Mouse (Mus musculus) forebrain, embryonic 11.5 days (tissue): Measurements from ENCODE around the gene Tas2r102. TPM values are rescaled to one million over a fixed set of nuclear protein-coding genes. Genes with fewer than 3 reads are reported as not detected.

Experiments
- ATAC-seq: fragments of 200-750 bp; cut with Nextera tagmentation; replicated peaks from 2 replicates; pipeline ENCODE4 v1.8.0; 2017; ENCODE audit warnings: moderate TSS enrichment; ENCODE audit not compliant: low FRiP score
- DNase-seq: peaks from one replicate; pipeline ENCODE4 v3.0.0-alpha.2; 2017; ENCODE audit warnings: low spot score
- H3K27ac ChIP-seq: fragments of 300-500 bp; sonication (generic); 2 replicates; pipeline ENCODE4 v1.5.1; 2014; ENCODE audit warnings: low read depth, low read length
- H3K27me3 ChIP-seq: fragments of 300-500 bp; sonication (generic); 2 replicates; pipeline ENCODE4 v1.6.1; 2014; ENCODE audit warnings: mild to moderate bottlenecking, low read length, mixed read lengths; ENCODE audit not compliant: control insufficient read depth, insufficient read depth
- H3K36me3 ChIP-seq: fragments of 300-500 bp; sonication (generic); 2 replicates; pipeline ENCODE4 v1.6.1; 2014; ENCODE audit warnings: mild to moderate bottlenecking, low read length, moderate library complexity, mixed read lengths; ENCODE audit not compliant: control insufficient read depth, insufficient read depth
- H3K4me1 ChIP-seq: fragments of 300-500 bp; sonication (generic); replicated peaks from 2 replicates; pipeline ENCODE4 v1.6.1; 2014; ENCODE audit warnings: low read length, mixed read lengths; ENCODE audit not compliant: control insufficient read depth, insufficient read depth
- H3K4me2 ChIP-seq: fragments of 300-500 bp; sonication (generic); 2 replicates; pipeline ENCODE4 v1.6.1; 2014; ENCODE audit warnings: low read depth, mild to moderate bottlenecking, low read length, moderate library complexity, mixed read lengths; ENCODE audit not compliant: severe bottlenecking
- H3K4me3 ChIP-seq: fragments of 300-500 bp; sonication (generic); 2 replicates; pipeline ENCODE4 v1.5.1; 2014; ENCODE audit warnings: low read depth, low read length
- H3K9ac ChIP-seq: fragments of 300-500 bp; sonication (generic); 2 replicates; pipeline ENCODE4 v1.6.1; 2014; ENCODE audit warnings: low read length
- H3K9me3 ChIP-seq: fragments of 300-500 bp; sonication (generic); 2 replicates; pipeline ENCODE4 v1.6.1; 2016; ENCODE audit warnings: low read length, mixed read lengths; ENCODE audit not compliant: control insufficient read depth
- WGBS: fragments of 180-500 bp; shearing (Covaris S2); extraction: QIAGEN DNeasy Blood & Tissue Kit; methylation state at CpG from one replicate; pipeline ENCODE4 v1.1.7; 2014; 5-methylcytosine and 5-hydroxymethylcytosine counted together
- polyA plus RNA-seq: library from polyadenylated mRNA; unstranded; fragments of >200 nt; fragmentation: Nextera tagmentation; extraction: Ambion mirVana; gene quantifications from 2 replicates; pipeline ENCODE4 v1.2.1, GENCODE M21; 2014

Tas2r102 gene
- not detected in 2 replicates for polyA plus RNA-seq

DNA sequence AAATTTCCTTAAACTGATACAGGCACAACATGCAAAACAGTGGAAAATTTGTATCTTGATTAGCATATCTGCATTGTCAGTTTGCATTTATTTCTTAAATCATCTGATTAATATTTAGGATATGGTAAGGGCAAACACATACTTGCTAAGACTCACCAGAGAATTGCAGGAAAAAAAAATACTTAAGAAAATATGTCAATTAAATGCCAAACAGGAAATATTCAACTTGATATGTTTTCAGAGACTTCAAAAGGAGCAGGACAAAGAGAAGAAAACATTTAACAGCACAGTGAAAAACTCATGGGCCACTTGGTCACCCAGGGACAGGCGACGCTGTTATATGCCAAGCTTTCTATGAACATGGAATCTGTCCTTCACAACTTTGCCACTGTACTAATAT, at the start of gene Tas2r102:
TSS of gene Tas2r102 (plus strand) at position 301 of the 400 bp plus-strand sequence.
- no peaks in the 10 kb centered on the region for H3K4me1 ChIP-seq
- no peak for ATAC-seq
- 95% methylated on average over 2 of the region's 2 CpGs for WGBS
- no peaks in the 10 kb centered on the region for H3K36me3 ChIP-seq
- H3K4me3 ChIP-seq: no peak within 1 kb of the TSS
- no peak within 1 kb of the TSS for H3K9ac ChIP-seq
- H3K27ac ChIP-seq: no peak within 1 kb of the TSS
- H3K9me3 ChIP-seq: no peaks in the 10 kb centered on the region
- DNase-seq: no peak
- no peaks in the 10 kb centered on the region for H3K27me3 ChIP-seq
- H3K4me2 ChIP-seq: no peak within 1 kb of the TSS

DNA sequence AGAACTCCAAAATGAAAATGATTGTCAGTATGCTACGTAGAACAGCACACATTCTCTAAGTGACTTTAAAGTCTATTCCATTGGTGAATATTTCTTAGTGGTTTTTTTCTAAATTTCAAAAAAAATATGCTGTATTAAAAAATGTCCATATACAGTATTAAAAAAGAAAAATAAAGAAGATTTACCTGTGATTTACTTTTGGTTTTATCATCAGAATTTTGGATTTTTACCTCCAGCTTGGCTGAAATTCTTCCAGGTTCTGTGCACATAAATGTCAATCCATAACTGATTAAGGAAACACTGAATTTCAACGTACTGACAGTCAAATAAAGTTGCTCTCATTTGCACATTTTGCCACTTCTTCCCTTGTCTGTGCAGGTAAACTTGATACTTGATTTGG, 24.0 kb upstream of the Tas2r102 start, which contains the start of gene Tas2r115:
TSS of gene Tas2r115 (minus strand) at position 101 of the 400 bp plus-strand sequence.
- Histone ChIP-seq H3K4me1 (no peaks in the 10 kb centered on the region), H3K27ac (no peak within 1 kb of the TSS), H3K9me3 (no peaks in the 10 kb centered on the region), H3K9ac (no peak within 1 kb of the TSS), H3K4me3 (no peak within 1 kb of the TSS), H3K4me2 (no peak within 1 kb of the TSS), H3K36me3 (no peaks in the 10 kb centered on the region), H3K27me3 (no peaks in the 10 kb centered on the region)
- WGBS: 78% methylated on average over 2 of the region's 2 CpGs
- ATAC-seq (no peak), DNase-seq (no peak)

DNA sequence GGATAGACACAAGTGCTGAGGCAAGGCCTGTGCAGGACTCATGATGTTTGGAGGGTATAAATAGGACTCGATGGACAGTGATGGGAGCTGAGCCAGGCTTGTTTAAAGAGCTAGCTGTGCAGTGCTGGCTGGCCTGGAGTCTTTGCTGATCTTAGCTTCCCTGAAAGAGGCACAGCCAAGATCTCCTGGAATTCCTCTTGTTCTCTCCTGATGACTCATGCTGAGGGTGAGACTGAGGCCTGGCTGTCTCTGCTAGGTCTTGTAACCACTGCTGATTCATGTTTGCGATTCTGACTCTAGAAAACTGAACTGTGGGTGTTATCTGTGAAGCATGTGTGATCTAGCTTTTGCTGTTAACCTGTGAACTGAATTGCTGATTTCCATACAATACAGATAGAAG, 11.7 kb upstream of the Tas2r102 start:
- Histone ChIP-seq H3K9me3 (no peaks in the 10 kb centered on the region), H3K4me1 (no peaks in the 10 kb centered on the region), H3K4me3 (no peak overlapping the region), H3K27ac (no peak overlapping the region), H3K36me3 (no peaks in the 10 kb centered on the region), H3K4me2 (no peak overlapping the region), H3K27me3 (no peaks in the 10 kb centered on the region), H3K9ac (no peak overlapping the region)
- DNase-seq (no peak), ATAC-seq (no peak)
- WGBS: 94% methylated on average over 2 of the region's 2 CpGs

DNA sequence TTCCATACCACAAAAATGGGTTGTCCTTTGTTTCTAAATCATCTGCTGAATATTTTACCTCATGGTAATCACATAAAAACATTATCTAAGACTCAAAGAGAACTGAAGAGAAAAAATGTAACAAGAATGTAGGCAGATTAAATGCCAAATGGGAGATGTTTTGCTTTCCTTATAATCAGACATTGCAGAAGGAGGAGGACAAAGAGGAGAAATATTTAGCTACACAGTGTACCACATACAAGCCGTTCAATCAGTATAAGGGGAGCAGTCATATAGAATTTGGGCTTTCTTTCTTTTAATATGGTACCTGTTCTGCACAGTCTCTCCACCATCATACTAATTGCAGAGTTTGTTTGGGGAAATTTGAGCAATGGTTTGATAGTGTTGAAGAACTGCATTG, 7.5 kb upstream of the Tas2r102 start, which contains the start of gene Tas2r124:
TSS of gene Tas2r124 (plus strand) at position 301 of the 400 bp plus-strand sequence.
- ATAC-seq: no peak
- Histone ChIP-seq H3K4me2 (no peak within 1 kb of the TSS), H3K27ac (no peak within 1 kb of the TSS), H3K9ac (no peak within 1 kb of the TSS), H3K27me3 (no peaks in the 10 kb centered on the region), H3K9me3 (no peaks in the 10 kb centered on the region), H3K4me3 (no peak within 1 kb of the TSS), H3K36me3 (no peaks in the 10 kb centered on the region), H3K4me1 (no peaks in the 10 kb centered on the region)
- WGBS: 89% methylated on average over 1 of the region's 1 CpGs
- no peak for DNase-seq

DNA sequence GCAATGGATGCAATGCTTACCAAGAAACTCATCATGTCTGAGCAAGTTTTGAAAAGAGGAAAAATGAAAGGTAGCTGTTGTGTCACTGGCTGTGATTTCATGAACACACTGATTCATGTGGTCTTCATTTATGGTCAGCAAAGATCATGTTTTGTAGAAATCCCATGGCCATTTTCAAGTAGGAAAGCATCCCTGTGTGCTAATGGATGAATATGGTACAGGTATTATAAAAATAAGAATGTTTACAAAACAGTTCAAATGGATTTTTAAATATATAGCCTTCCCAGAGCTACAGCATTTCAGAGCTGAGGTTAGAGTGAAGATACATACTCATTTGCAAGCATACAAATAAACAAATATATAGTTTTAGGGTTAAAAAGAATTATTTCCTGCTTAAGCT, 16.1 kb downstream of the Tas2r102 start, which contains the start of gene Tas2r136:
TSS of gene Tas2r136 (minus strand) at position 101 of the 400 bp plus-strand sequence.
- ATAC-seq: no peak
- H3K9ac ChIP-seq: no peak within 1 kb of the TSS
- no peak within 1 kb of the TSS for H3K4me2 ChIP-seq
- DNase-seq: no peak
- H3K27me3 ChIP-seq: no peaks in the 10 kb centered on the region
- H3K4me3 ChIP-seq: no peak within 1 kb of the TSS
- H3K27ac ChIP-seq: no peak within 1 kb of the TSS
- no peaks in the 10 kb centered on the region for H3K9me3 ChIP-seq
- no peaks in the 10 kb centered on the region for H3K36me3 ChIP-seq
- no peaks in the 10 kb centered on the region for H3K4me1 ChIP-seq

DNA sequence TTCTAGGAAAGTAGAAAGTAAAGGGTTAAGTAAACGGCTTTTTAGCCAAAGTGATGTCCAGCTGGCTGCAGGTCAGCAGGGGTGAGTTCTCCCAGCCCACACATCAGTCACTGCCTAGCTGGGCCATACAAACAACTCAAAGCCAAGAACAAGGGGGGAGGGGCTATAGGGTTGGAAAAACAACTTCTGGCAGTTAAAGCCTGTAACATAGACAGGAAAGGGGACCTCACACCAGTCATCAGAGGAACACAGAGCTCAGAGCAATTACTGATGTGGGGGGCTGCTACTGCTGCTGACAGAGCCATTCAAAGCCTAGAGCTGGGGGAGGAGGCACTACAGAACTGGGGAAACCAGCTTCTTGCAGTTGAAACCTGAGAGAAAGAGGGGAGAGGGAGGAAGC, 33.5 kb downstream of the Tas2r102 start:
- no peak overlapping the region for H3K27ac ChIP-seq
- H3K4me3 ChIP-seq: no peak overlapping the region
- peaks cover 4% of the 10 kb centered on the region; the same call in 1 of the 2 replicates for H3K9me3 ChIP-seq
- no peaks in the 10 kb centered on the region for H3K36me3 ChIP-seq
- no peaks in the 10 kb centered on the region for H3K4me1 ChIP-seq
- DNase-seq (no peak), ATAC-seq (no peak)
- H3K27me3 ChIP-seq: no peaks in the 10 kb centered on the region
- no peak overlapping the region for H3K4me2 ChIP-seq
- WGBS: 34% methylated on average over 1 of the region's 1 CpGs
- no peak overlapping the region for H3K9ac ChIP-seq

GRCm38 (mm10) chr6:132802518-132802917, 40.6 kb downstream of the Tas2r102 start, which contains the start of gene Tas2r117:
Tas2r117 (plus strand) TSS chr6:132802818.
- 87% methylated on average over 1 of the region's 1 CpGs for WGBS

More at GRCm38 (mm10) chr6:132802518-132802917, 40.6 kb downstream of the Tas2r102 start, which contains the start of gene Tas2r117:
- H3K9me3 ChIP-seq: no peaks in the 10 kb centered on the region
- no peaks in the 10 kb centered on the region for H3K4me1 ChIP-seq
- no peak within 1 kb of the TSS for H3K27ac ChIP-seq
- DNase-seq (no peak), ATAC-seq (no peak)
- no peak within 1 kb of the TSS for H3K9ac ChIP-seq
- no peak within 1 kb of the TSS for H3K4me2 ChIP-seq
- no peaks in the 10 kb centered on the region for H3K36me3 ChIP-seq
- no peak within 1 kb of the TSS for H3K4me3 ChIP-seq
- no peaks in the 10 kb centered on the region for H3K27me3 ChIP-seq

Other genes starting within 250 kb of the Tas2r102 start
- gene Prh1, start 192.3 kb upstream of the Tas2r102 start, polyA plus RNA-seq: not detected in 2 replicates
- gene Prp2, start 166.2 kb upstream of the Tas2r102 start, polyA plus RNA-seq: not detected in 2 replicates
- gene A630073D07Rik, start 110.6 kb upstream of the Tas2r102 start, polyA plus RNA-seq: not detected in 2 replicates
- not detected in 2 replicates for gene Tas2r120, start 105.2 kb upstream of the Tas2r102 start, polyA plus RNA-seq
- gene Tas2r121, start 61.1 kb upstream of the Tas2r102 start, polyA plus RNA-seq: not detected in 2 replicates
- gene Tas2r122, start 50.2 kb upstream of the Tas2r102 start, polyA plus RNA-seq: not detected in 2 replicates
- gene Tas2r115, start 24.1 kb upstream of the Tas2r102 start, polyA plus RNA-seq: not detected in 2 replicates
- not detected in 2 replicates for gene Tas2r124, start 7.4 kb upstream of the Tas2r102 start, polyA plus RNA-seq
- not detected in 2 replicates for gene Tas2r136, start 16.0 kb downstream of the Tas2r102 start, polyA plus RNA-seq
- not detected in 2 replicates for gene Tas2r117, start 40.7 kb downstream of the Tas2r102 start, polyA plus RNA-seq
- gene Tas2r123, start 85.0 kb downstream of the Tas2r102 start, polyA plus RNA-seq: not detected in 2 replicates
- not detected in 2 replicates for gene Tas2r116, start 93.3 kb downstream of the Tas2r102 start, polyA plus RNA-seq
- not detected in 2 replicates for gene Tas2r110, start 105.9 kb downstream of the Tas2r102 start, polyA plus RNA-seq
- not detected in 2 replicates for gene Tas2r113, start 130.9 kb downstream of the Tas2r102 start, polyA plus RNA-seq
- not detected in 2 replicates for gene Tas2r125, start 147.5 kb downstream of the Tas2r102 start, polyA plus RNA-seq
- not detected in 2 replicates for gene Tas2r129, start 189.0 kb downstream of the Tas2r102 start, polyA plus RNA-seq
- not detected in 2 replicates for gene Tas2r131, start 195.8 kb downstream of the Tas2r102 start, polyA plus RNA-seq
- gene Tas2r109, start 218.8 kb downstream of the Tas2r102 start, polyA plus RNA-seq: not detected in 2 replicates